In the genomic region with DNA sequence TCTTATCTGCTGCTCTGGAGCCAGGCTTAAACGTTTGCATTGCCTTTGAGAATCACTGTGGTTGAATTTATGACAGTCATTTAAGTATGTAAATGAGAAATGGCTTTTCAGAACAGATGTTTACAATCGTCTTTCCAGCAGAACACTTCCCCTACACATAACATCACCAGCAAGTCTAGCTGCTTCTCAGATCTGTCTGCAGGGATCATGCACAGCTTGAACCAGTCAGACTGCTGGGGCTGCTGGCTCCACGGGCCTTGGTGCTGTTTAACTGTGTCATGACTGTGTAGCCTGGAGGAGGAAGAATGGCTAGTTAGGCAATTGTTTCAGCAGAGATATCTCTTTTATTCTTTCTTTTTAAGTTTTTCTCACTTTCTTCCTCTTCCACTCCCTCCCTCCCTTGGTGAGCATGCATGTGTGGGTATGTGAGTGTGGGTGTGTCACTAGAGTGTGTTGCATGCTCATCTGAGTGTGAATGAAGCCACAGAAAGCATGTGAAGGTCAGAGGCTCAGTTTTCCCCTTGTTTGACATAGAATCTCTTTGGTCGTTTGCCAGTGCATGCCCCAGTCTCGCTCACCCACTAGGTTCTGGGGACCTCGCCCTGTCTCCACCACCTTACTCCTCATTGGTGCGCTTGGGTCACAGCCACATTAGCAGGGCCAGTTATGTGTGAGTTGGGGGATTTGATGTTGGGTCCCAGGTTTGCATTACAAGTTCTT, we compare ENCODE assay signal across 11 mouse cellular contexts. TPM values are rescaled to one million over a fixed set of nuclear protein-coding genes. Genes with fewer than 3 reads are reported as not detected.
A peak's percentile ranks its signal among the peaks of the same experiment; 100 is the strongest.
DNase-seq lines count a peak whose midpoint lies in the region; ATAC-seq and TF ChIP-seq lines count a peak whose summit lies in the region.
"Had no signal": no experiment of that assay in that cellular context is flagged by ENCODE, and none has a peak within 500 bp of the region (broad histone marks: within the 10 kb centered on the region; RNA-seq: fewer than 3 reads in every experiment).

No protein-coding gene starts in this region.

- no peaks in the 10 kb centered on the region for H3K27me3 ChIP-seq in heart, embryonic 14.5 days (ENCODE audit: control insufficient read depth, insufficient read depth, low read length)
- H3K27me3 ChIP-seq in liver, postnatal 0 days (ENCODE audit: insufficient read depth, low read length), result no peaks in the 10 kb centered on the region
- no peaks in the 10 kb centered on the region for H3K27me3 ChIP-seq in intestine, embryonic 15.5 days (replicated peaks)
- H3K27me3 ChIP-seq: CH12.LX; midbrain, embryonic 13.5 days had no signal

- TF ChIP-seq POLR2A in brain, embryonic 14.5 days (IDR thresholded peaks at IDR 0.05; ENCODE audit: borderline replicate concordance, extremely low read depth, insufficient read depth, insufficient read length, poor library complexity, severe bottlenecking), result no peak

- peaks cover 2 to 7% of the 10 kb centered on the region in 2 experiments; a peak in 3 of 4 replicates for H3K4me1 ChIP-seq in heart, embryonic 14.5 days (ENCODE audit: control insufficient read depth in 2 of 2, insufficient read depth in 2 of 2, low read length in 2 of 2)
- H3K4me1 ChIP-seq in liver, postnatal 0 days (ENCODE audit: insufficient read depth), result no peaks in the 10 kb centered on the region
- peaks cover 5% of the 10 kb centered on the region; the same call in 1 of the 2 replicates for H3K4me1 ChIP-seq in intestine, embryonic 15.5 days (replicated peaks)
- H3K4me1 ChIP-seq: midbrain, embryonic 13.5 days had no signal

- H3K27ac ChIP-seq in heart, embryonic 14.5 days (replicated peaks in 1 of 2; ENCODE audit: control insufficient read depth in 1 of 2, insufficient read depth in 1 of 2, low read depth in 2 of 2, low read length in 2 of 2), result peak overlapping the region; percentile 33 to 49; a peak in 3 of 4 replicates
- no peak overlapping the region for H3K27ac ChIP-seq in liver, postnatal 0 days (ENCODE audit: low read depth)
- H3K27ac ChIP-seq in intestine, embryonic 15.5 days, result peak overlapping the region; percentile 67
- H3K27ac ChIP-seq: midbrain, embryonic 13.5 days had no signal

- H3K4me2 ChIP-seq in heart, embryonic 14.5 days (ENCODE audit: low read length), result no peak overlapping the region
- no peak overlapping the region for H3K4me2 ChIP-seq in liver, postnatal 0 days (ENCODE audit: low read depth, low read length)
- H3K4me2 ChIP-seq in intestine, embryonic 15.5 days (replicated peaks), result no peak overlapping the region
- H3K4me2 ChIP-seq: midbrain, embryonic 13.5 days had no signal

- no peak overlapping the region for H3K9ac ChIP-seq in heart, embryonic 14.5 days (ENCODE audit: low read length)
- no peak overlapping the region for H3K9ac ChIP-seq in liver, postnatal 0 days (replicated peaks)
- H3K9ac ChIP-seq in intestine, embryonic 15.5 days, result no peak overlapping the region
- H3K9ac ChIP-seq: midbrain, embryonic 13.5 days had no signal

- H3K9me3 ChIP-seq in heart, embryonic 14.5 days (ENCODE audit: control insufficient read depth, low read length), result no peaks in the 10 kb centered on the region
- H3K9me3 ChIP-seq in liver, postnatal 0 days (ENCODE audit: low read length), result no peaks in the 10 kb centered on the region
- H3K9me3 ChIP-seq in intestine, embryonic 15.5 days, result no peaks in the 10 kb centered on the region
- H3K9me3 ChIP-seq: midbrain, embryonic 13.5 days had no signal

- DNase-seq in heart, adult 8-10 months (ENCODE audit: low spot score), result no peak
- DNase-seq in liver, result peak; percentile 18
- no peak for DNase-seq in liver, postnatal 0 days
- peak; percentile 33 for DNase-seq in brain, embryonic 14.5 days (ENCODE audit: low read depth)
- no peak for DNase-seq in T-cell, adult 2 months (ENCODE audit: low spot score)
- no peak for DNase-seq in right cerebral cortex, postnatal 25 days
- DNase-seq: cerebellum, adult 18-20 months had no signal

- TF ChIP-seq CTCF in liver, postnatal 0 days (IDR thresholded peaks at IDR 0.05; ENCODE audit: low read depth), result no peak
- no peak for TF ChIP-seq CTCF in brain, embryonic 14.5 days (IDR thresholded peaks at IDR 0.05; ENCODE audit: borderline replicate concordance, extremely low read depth, insufficient read depth, insufficient read length)

- H3K4me3 ChIP-seq in heart, embryonic 14.5 days (ENCODE audit: control insufficient read depth in 1 of 2, insufficient read depth in 1 of 2, low read depth in 1 of 2, low read length in 2 of 2), result no peak overlapping the region
- no peak overlapping the region for H3K4me3 ChIP-seq in liver, postnatal 0 days (ENCODE audit: low read depth, low read length)
- H3K4me3 ChIP-seq in intestine, embryonic 15.5 days (replicated peaks), result no peak overlapping the region
- H3K4me3 ChIP-seq: midbrain, embryonic 13.5 days had no signal

- no peak for ATAC-seq in heart, embryonic 14.5 days (ENCODE audit: insufficient number of reproducible peaks, insufficient read depth, low FRiP score, low read depth)
- no peak for ATAC-seq in liver, postnatal 0 days
- ATAC-seq in intestine, embryonic 15.5 days, result peak; percentile 94
- ATAC-seq: midbrain, embryonic 13.5 days had no signal

- no peak for TF ChIP-seq EP300 in liver, postnatal 0 days (IDR thresholded peaks at IDR 0.05; ENCODE audit: low read depth)

- WGBS in heart, embryonic 14.5 days, result 58% methylated on average over 7 of the region's 7 CpGs
- WGBS in liver, postnatal 0 days (ENCODE audit: insufficient replicate concordance), result 63% methylated on average over 7 of the region's 7 CpGs
- WGBS in intestine, embryonic 15.5 days, result 38% methylated on average over 7 of the region's 7 CpGs

- H3K36me3 ChIP-seq in heart, embryonic 14.5 days (ENCODE audit: control insufficient read depth, insufficient read depth, low read length), result peaks cover 13% of the 10 kb centered on the region
- H3K36me3 ChIP-seq in liver, postnatal 0 days (replicated peaks; ENCODE audit: insufficient read depth, low read length), result peaks cover 17% of the 10 kb centered on the region; the same call in 1 of the 2 replicates
- no peaks in the 10 kb centered on the region for H3K36me3 ChIP-seq in intestine, embryonic 15.5 days
- H3K36me3 ChIP-seq: midbrain, embryonic 13.5 days had no signal

RNA-seq across cellular contexts. Expression of gene Mthfd1l, which starts 33.5 kb away (rescaled TPM):
- 8.8 and 10.2 TPM in 2 replicates for polyA plus RNA-seq in heart, embryonic 14.5 days (2014; fragmentation: Nextera tagmentation; extraction: Ambion mirVana)
- total RNA-seq in heart, adult 8-10 months (2022), result 1 to 10 TPM in 2 of 4 experiments, under 1 TPM in 2; 0.72 to 1.9 (median 1.2) TPM
- 7.2 and 8.4 TPM in 2 replicates for polyA plus RNA-seq in liver, postnatal 0 days (2015; fragmentation: Nextera tagmentation; extraction: Ambion mirVana)
- polyA plus RNA-seq in brain, embryonic 14.5 days (2012; rRNA removed), result 4.2 and 5.3 TPM in 2 replicates
- 20.2 and 21.7 TPM in 2 replicates for polyA plus RNA-seq in intestine, embryonic 15.5 days (2015; fragmentation: Nextera tagmentation; extraction: Ambion mirVana)

Comparison
In these comparisons a context has a peak if more than half of its experiments do, and no peak if none do; other contexts are left out.
1. DNase-seq: peak in liver (single experiment) and brain, embryonic 14.5 days (single experiment); none in heart, adult 8-10 months (single experiment), liver, postnatal 0 days (single experiment), T-cell, adult 2 months (single experiment) and right cerebral cortex, postnatal 25 days (single experiment).